Mouse (Mus musculus) embryo, embryonic 11 days (tissue): ENCODE data around the gene Got1.
A peak's percentile ranks its signal among the peaks of the same experiment; 100 is the strongest.
"Not testable (repeated sequence)": the region's sequence is repeated elsewhere in the genome, so short reads cannot be mapped to it uniquely, and the experiment has no call there.

Experiments used
- DNase-seq: peaks from one replicate; pipeline ENCODE4 v3.0.0-alpha.2; 2015

Got1 gene

DNA sequence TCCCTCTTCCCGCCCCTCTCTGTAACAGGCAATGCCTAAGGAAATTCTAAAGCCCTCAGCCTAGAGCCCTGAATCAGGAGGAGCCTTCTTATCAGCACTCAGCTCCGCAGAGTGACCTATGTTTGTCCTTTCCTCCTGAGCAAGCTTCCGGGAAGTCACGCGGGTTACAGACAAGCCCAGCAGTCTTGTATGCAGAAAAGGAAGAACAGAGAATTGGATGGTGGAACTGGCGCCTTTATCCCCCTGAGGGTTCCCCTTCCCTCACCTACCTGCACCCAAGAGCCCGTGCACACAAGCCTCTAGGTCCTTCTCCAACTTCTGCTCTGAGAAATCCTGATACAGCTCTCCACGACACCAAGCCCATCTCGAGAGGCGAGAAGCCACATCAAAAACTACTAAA, 4.0 kb downstream of the Got1 start:
- DNase-seq = no peak

DNA sequence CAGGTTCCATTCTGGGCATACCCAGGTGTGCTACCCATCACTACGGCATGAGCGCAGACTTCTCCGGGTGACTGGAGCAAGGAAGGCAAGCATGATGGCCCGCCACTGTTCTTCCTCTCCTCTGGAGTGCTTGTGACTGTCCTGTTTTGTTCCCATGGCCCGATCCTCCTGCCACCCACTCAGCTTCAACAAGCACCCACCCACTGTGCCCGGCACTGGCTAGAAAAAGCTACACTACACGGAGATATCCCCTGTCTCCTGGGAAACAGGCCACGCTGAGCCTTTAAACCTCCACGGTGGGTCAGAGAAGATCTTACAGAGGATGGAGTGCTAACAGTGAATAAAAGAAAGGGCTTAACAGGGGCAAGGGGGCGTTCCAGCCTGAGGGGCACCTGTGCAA, 5.2 kb downstream of the Got1 start:
- no peak for DNase-seq

DNA sequence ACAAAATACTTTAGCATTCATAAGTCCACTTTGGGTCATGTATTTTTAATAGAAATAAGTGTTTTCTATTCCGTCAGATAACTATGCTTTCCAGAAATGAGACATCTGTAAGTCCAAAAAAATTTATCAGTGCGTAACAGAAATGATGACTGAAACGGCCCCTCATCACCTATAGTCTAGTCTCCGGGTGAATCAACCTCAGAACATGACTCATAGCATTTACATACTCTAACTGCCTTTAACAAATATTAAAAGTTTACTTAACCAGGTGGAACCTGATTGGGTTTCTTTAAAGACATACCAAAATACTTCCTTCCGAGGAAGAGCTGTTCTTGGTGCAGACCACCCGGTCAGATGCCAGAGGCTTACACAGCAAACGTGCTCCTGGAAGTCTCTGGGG, 6.1 kb downstream of the Got1 start:
- DNase-seq = no peak

DNA sequence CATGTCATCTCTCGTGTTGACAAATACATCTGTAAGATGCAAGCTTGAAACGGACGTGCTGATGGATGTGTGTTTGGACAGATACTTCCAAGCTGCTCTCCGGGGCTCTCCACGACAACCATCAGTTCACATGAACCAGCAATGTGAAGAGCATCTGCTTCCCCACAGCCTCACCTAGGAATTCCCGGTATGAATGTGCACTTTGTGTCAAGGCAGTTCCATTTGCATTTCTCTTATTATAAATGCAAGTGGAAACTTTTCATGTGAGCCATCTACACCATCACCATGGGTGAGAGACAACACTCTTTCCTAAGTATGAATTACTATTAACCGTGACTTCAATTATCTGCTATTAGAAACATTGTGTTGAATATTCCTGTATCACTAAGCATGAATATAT, 6.6 kb downstream of the Got1 start:
- DNase-seq = no peak

DNA sequence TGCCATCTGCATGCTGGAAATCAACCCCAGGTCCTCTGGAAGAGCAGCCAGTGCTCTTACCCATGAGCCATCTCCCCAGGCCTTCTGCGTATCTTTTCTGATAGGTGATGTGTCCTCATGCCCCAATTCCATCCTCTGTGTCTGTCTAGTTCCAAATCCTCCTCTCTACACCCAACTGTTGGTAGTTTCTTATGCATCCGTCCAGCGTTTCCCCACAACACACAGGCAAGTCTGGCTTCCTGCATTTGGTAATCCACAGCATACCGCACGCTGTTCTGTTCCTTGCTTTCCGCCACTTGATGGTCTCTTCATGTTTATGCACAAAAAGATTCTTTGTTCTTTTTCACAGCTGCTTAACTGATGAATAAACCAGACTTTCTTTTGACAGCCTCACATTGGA, 7.1 kb downstream of the Got1 start:
- no peak for DNase-seq

GRCm38 (mm10) chr19:43516397-43517035, 7.9 kb downstream of the Got1 start:
- no peak for DNase-seq

GRCm38 (mm10) chr19:43515668-43516396, 8.6 kb downstream of the Got1 start:
- no peak for DNase-seq

DNA sequence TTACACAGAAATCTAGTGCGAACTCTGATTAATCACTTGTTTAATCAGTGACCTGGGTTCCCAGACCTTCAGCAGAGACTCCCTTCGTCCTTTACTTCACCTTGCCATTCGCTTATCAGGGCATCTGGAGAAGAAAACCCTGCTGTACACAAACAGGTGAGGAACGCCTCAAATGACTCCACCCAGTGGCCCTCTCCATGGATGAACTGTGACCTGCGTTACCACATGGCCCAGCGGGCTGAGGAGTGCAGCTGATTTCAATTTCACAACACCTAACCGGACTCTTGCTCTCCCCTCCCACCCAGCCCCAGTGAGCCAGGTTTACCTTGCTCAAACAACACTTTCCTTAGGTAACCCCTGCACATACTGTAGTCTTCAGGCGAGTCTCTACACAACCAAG, 10.5 kb downstream of the Got1 start:
- no peak for DNase-seq

DNA sequence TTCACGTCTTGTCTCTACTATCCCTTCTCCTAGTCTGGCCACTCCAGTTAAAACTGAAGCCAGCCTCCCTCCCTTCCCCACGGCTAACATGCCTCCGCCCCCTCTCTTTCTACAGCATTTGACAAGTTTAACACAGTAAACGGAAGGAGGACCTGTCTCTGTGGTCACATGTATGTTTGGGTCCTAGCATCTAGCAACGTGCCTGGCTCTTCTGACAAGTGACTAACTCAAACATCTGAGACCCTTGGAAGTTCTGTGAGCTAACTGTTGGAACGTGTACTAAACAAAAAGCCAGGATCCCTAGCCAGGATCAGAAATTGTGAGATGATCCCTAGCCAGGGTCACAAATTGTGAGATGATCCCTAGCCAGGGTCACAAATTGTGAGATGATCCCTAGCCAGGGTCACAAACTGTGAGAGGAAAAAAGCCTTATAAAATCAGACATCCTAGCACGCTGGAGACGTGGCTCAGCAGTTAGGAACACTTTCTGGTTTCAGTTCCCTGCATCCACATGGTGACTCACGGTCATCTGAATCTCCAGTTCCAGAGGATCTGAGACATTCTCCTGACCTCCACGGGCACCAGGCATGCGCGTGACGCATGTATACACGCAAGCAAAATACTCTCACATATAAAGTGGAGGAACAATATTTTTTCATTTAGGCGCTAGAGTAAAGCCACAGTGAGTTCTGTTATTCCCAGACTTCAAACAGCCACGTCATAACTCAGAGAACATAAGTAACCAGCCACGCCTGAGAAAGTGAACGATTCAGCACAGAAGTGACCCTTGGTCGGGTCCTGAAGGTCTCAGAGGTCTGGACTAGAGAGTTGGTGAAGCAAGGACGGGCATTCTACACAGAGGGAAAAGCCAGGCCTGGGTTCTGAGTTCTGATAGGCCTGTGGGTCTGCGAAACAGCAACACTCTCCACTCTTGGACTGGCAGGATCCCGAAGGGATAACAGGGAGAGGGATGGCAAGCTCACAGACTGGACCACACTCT, 12.5 kb downstream of the Got1 start:
- no peak for DNase-seq

GRCm38 (mm10) chr19:43510436-43511220, 13.8 kb downstream of the Got1 start:
- DNase-seq = no peak

GRCm38 (mm10) chr19:43505441-43505840, 19.0 kb downstream of the Got1 start:
- no peak for DNase-seq

DNA sequence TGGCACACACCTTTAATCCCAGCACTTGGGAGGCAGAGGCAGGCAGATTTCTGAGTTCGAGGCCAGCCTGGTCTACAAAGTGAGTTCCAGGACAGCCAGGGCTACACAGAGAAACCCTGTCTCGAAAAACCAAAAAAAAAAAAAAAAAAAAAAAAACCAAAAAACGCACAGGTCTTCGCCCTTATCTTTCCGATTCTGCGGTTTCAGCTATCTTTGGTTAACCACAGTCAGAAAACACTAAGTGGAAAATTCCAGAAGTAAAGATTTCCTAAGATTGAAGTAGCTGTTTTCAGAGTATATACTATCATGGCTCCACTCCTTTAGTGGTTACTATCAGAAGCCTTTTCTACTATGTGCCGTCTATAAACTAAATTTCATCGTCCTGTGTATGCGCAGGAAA, 20.8 kb downstream of the Got1 start:
- DNase-seq = not testable (repeated sequence)

DNA sequence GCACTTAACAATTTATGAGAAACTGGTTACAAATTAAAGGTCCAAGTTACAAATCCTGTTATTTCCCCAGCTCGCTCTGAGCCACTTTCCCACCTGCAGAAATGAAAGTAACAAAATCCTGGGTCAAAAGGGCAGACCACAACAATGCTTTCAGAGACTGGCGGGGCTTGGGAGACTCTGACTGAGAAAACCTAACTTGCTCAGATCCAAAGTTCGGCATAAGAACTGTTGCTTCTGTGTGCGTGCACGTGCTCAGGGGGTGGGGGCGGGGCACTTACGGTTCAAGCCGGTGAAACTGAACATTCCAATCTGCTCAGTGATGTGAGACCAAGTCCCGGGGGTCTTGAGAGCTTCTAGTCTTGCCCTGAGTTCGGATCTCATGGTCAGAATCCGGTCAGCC, 21.8 kb downstream of the Got1 start:
- DNase-seq = no peak

DNA sequence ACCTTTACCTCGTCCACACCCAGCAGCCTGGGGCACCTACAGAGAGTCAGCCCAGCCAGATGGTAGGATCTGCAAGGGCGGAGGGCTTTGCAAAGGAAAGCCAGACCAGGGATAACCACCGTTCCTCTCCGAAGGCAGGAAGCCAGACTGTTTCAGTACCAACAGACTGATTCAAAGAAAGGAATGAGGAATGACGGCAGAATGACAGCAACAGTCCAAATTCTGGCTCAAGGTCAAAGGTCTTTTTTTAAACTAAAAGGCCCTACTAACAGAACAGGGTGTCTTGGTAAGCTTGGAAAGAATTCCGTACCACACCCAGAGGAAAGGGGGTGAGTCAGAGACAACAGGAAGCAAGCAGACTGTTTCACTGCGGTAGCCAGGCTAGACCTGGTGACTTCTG, 25.5 kb downstream of the Got1 start:
- DNase-seq = no peak

DNA sequence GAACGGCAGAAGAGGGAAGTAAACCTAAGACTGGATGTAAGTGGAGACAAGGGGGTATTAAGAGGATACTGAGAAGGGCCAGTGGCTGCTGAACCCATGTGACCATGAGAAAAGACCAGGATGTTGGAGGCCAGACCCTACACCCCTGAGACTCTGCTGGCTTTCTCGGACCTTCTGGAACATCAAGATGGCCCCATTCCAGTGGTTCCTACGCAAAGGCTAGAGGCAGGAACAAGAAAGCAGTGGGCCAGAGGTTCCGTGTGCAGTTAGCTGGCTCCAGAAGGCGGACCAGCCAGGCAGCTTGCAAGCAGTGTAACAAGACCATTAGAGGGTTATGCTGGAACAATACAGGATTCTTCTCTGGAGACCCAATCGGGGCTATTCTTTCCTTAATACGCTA, 27.0 kb downstream of the Got1 start:
- DNase-seq = no peak

- peak; percentile 74 for DNase-seq
Observed at GRCm38 (mm10) chr19:43495846-43496245, 28.6 kb downstream of the Got1 start.

DNA sequence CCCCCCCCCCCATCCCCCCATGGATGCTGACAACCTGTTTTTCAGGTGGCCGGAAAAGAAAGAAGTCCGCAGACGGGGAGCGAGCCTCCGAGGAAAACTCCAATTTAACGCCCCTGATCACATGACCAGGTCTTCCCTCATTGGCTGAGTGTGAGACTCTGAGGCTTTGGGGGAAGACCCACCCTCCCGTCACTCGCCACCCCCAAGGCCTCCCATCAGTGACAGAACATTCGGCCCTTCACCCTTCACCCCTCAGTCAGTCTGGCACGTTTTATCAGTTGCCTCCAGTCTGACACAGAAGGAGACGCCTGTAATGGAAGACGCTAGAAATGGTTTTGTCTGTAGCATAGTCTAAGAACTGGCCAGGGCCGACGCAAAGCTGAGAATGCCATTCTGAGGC, 29.5 kb downstream of the Got1 start:
- DNase-seq = peak; percentile 50

- no peak for DNase-seq
Observed at GRCm38 (mm10) chr19:43493878-43494277, 30.5 kb downstream of the Got1 start.

DNA sequence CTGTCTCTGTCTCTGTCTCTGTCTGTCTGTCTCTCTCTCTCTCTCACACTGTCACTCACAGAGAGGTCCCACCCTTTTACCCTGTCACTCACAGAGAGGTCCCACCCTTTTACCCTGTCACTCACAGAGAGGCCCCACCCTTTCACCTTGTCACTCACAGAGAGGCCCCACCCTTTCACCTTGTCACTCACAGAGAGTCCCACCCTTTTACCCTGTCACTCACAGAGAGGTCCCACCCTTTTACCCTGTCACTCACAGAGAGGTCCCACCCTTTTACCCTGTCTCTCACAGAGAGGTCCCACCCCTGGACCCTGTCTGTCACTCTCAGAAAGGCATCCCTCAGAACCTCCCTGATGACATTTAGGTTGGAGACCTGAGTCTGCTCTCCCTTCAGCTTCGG, 31.1 kb downstream of the Got1 start:
- DNase-seq = not testable (repeated sequence)

- DNase-seq = peak; percentile 51
Observed at GRCm38 (mm10) chr19:43487429-43487828, 37.0 kb downstream of the Got1 start.

- DNase-seq = no peak
Observed at GRCm38 (mm10) chr19:43480512-43480911, 43.9 kb downstream of the Got1 start.

DNA sequence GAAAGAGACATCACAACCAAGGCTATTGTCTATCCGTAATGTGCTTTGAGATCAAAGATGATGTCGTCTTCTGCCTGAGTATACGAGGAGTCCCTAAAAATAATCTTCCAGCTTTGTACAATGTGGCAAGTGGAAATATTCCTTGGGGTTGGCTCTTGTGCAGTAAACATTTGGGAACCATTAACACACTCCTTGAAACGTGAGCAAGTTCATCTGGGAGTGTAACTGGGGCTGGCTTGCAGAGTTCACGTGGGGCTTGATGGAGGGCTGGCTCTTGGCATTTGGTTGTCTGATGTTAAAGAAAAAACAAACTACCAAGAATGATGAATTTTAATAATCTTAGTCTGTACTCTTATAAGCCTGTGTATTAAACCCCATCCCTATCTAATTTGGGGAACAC, 45.0 kb downstream of the Got1 start:
- no peak for DNase-seq

GRCm38 (mm10) chr19:43478891-43479290, 45.5 kb downstream of the Got1 start:
- DNase-seq = peak; percentile 89
